Mouse (Mus musculus): ENCODE data around the gene Cpe.

Cpe gene

GRCm38 (mm10) chr8:64665563-64665962, 27.3 kb downstream of the Cpe start:
- H3K4me1 ChIP-seq (replicated peaks; ENCODE audit: low read depth, low read length) = peaks cover 16% of the 10 kb centered on the region
- no peaks in the 10 kb centered on the region for H3K9me3 ChIP-seq (ENCODE audit: low read length)
- peaks cover 3% of the 10 kb centered on the region; the same call in 1 of the 2 replicates for H3K27me3 ChIP-seq (ENCODE audit: insufficient read depth, low read length)
- H3K36me3 ChIP-seq (ENCODE audit: insufficient read depth, low read length) = no peaks in the 10 kb centered on the region
- no peak for TF ChIP-seq NANOG (IDR thresholded peaks at IDR 0.05; ENCODE audit: borderline replicate concordance, low read length)
- H3K4me3 ChIP-seq (replicated peaks; ENCODE audit: low read length) = no peak overlapping the region

GRCm38 (mm10) chr8:64664811-64665210, 28.0 kb downstream of the Cpe start:
- peaks cover 3% of the 10 kb centered on the region; the same call in 1 of the 2 replicates for H3K27me3 ChIP-seq (ENCODE audit: insufficient read depth, low read length)

GRCm38 (mm10) chr8:64664350-64664749, 28.5 kb downstream of the Cpe start:
- TF ChIP-seq POU5F1 (IDR thresholded peaks at IDR 0.05; ENCODE audit: borderline replicate concordance, low read length) = no peak
- no peak for TF ChIP-seq NANOG (IDR thresholded peaks at IDR 0.05; ENCODE audit: borderline replicate concordance, low read length)
- no peak for TF ChIP-seq CTCF (conservative IDR thresholded peaks at IDR 0.05; ENCODE audit: low read length)
- H3K4me3 ChIP-seq (replicated peaks; ENCODE audit: low read length) = no peak overlapping the region
- H3K9me3 ChIP-seq (ENCODE audit: low read length) = no peaks in the 10 kb centered on the region
- peaks cover 16% of the 10 kb centered on the region for H3K4me1 ChIP-seq (replicated peaks; ENCODE audit: low read depth, low read length)
- peaks cover 3% of the 10 kb centered on the region; the same call in 1 of the 2 replicates for H3K27me3 ChIP-seq (ENCODE audit: insufficient read depth, low read length)
- no peaks in the 10 kb centered on the region for H3K36me3 ChIP-seq (ENCODE audit: insufficient read depth, low read length)

More at GRCm38 (mm10) chr8:64664811-64665210, 28.0 kb downstream of the Cpe start:
- TF ChIP-seq CTCF (conservative IDR thresholded peaks at IDR 0.05; ENCODE audit: low read length) (no peak), NANOG (IDR thresholded peaks at IDR 0.05; ENCODE audit: borderline replicate concordance, low read length) (no peak), POU5F1 (IDR thresholded peaks at IDR 0.05; ENCODE audit: borderline replicate concordance, low read length) (no peak)
- Histone ChIP-seq H3K36me3 (ENCODE audit: insufficient read depth, low read length) (no peaks in the 10 kb centered on the region), H3K4me3 (replicated peaks; ENCODE audit: low read length) (no peak overlapping the region), H3K4me1 (replicated peaks; ENCODE audit: low read depth, low read length) (peaks cover 16% of the 10 kb centered on the region), H3K9me3 (ENCODE audit: low read length) (no peaks in the 10 kb centered on the region)

- no peak for TF ChIP-seq NANOG (IDR thresholded peaks at IDR 0.05; ENCODE audit: borderline replicate concordance, low read length)
- no peak for TF ChIP-seq CTCF (conservative IDR thresholded peaks at IDR 0.05; ENCODE audit: low read length)
- no peak for TF ChIP-seq POU5F1 (IDR thresholded peaks at IDR 0.05; ENCODE audit: borderline replicate concordance, low read length)
Measured at GRCm38 (mm10) chr8:64659097-64659496, 33.8 kb downstream of the Cpe start.

GRCm38 (mm10) chr8:64657980-64658401, 34.9 kb downstream of the Cpe start:
- no peak for TF ChIP-seq NANOG (IDR thresholded peaks at IDR 0.05; ENCODE audit: borderline replicate concordance, low read length)
- no peak for TF ChIP-seq CTCF (conservative IDR thresholded peaks at IDR 0.05; ENCODE audit: low read length)
- TF ChIP-seq POU5F1 (IDR thresholded peaks at IDR 0.05; ENCODE audit: borderline replicate concordance, low read length) = no peak
- H3K27me3 ChIP-seq (ENCODE audit: insufficient read depth, low read length) = peaks cover 7% of the 10 kb centered on the region; the same call in 1 of the 2 replicates
- no peaks in the 10 kb centered on the region for H3K9me3 ChIP-seq (ENCODE audit: low read length)
- peaks cover 11% of the 10 kb centered on the region for H3K4me1 ChIP-seq (replicated peaks; ENCODE audit: low read depth, low read length)
- H3K36me3 ChIP-seq (ENCODE audit: insufficient read depth, low read length) = no peaks in the 10 kb centered on the region
- no peak overlapping the region for H3K4me3 ChIP-seq (replicated peaks; ENCODE audit: low read length)

More at GRCm38 (mm10) chr8:64659097-64659496, 33.8 kb downstream of the Cpe start:
- Histone ChIP-seq H3K9me3 (ENCODE audit: low read length) (no peaks in the 10 kb centered on the region), H3K36me3 (ENCODE audit: insufficient read depth, low read length) (no peaks in the 10 kb centered on the region), H3K4me3 (replicated peaks; ENCODE audit: low read length) (no peak overlapping the region), H3K4me1 (replicated peaks; ENCODE audit: low read depth, low read length) (peaks cover 12% of the 10 kb centered on the region), H3K27me3 (ENCODE audit: insufficient read depth, low read length) (peaks cover 7% of the 10 kb centered on the region; the same call in 1 of the 2 replicates)

- H3K4me3 ChIP-seq (replicated peaks; ENCODE audit: low read length) = no peak overlapping the region
- no peaks in the 10 kb centered on the region for H3K9me3 ChIP-seq (ENCODE audit: low read length)
- H3K27me3 ChIP-seq (ENCODE audit: insufficient read depth, low read length) = peaks cover 4% of the 10 kb centered on the region; the same call in 1 of the 2 replicates
- TF ChIP-seq CTCF (conservative IDR thresholded peaks at IDR 0.05; ENCODE audit: low read length) = no peak
- TF ChIP-seq NANOG (IDR thresholded peaks at IDR 0.05; ENCODE audit: borderline replicate concordance, low read length) = peak; percentile 68; the same call in 1 of the 2 replicates
- H3K4me1 ChIP-seq (replicated peaks; ENCODE audit: low read depth, low read length) = peaks cover 13% of the 10 kb centered on the region
- H3K36me3 ChIP-seq (ENCODE audit: insufficient read depth, low read length) = no peaks in the 10 kb centered on the region
Measured at GRCm38 (mm10) chr8:64657517-64657916, 35.3 kb downstream of the Cpe start.

- Histone ChIP-seq H3K27me3 (ENCODE audit: insufficient read depth, low read length) (peaks cover 4% of the 10 kb centered on the region; the same call in 1 of the 2 replicates), H3K4me1 (replicated peaks; ENCODE audit: low read depth, low read length) (peaks cover 17% of the 10 kb centered on the region), H3K36me3 (ENCODE audit: insufficient read depth, low read length) (no peaks in the 10 kb centered on the region), H3K9me3 (ENCODE audit: low read length) (no peaks in the 10 kb centered on the region), H3K4me3 (replicated peaks; ENCODE audit: low read length) (no peak overlapping the region)
- no peak for TF ChIP-seq POU5F1 (IDR thresholded peaks at IDR 0.05; ENCODE audit: borderline replicate concordance, low read length)
- TF ChIP-seq NANOG (IDR thresholded peaks at IDR 0.05; ENCODE audit: borderline replicate concordance, low read length) = no peak
- TF ChIP-seq CTCF (conservative IDR thresholded peaks at IDR 0.05; ENCODE audit: low read length) = no peak
Measured at GRCm38 (mm10) chr8:64655887-64656286, 37.0 kb downstream of the Cpe start.

- no peaks in the 10 kb centered on the region for H3K9me3 ChIP-seq (ENCODE audit: low read length)
- H3K4me3 ChIP-seq (replicated peaks; ENCODE audit: low read length) = no peak overlapping the region
- peaks cover 4% of the 10 kb centered on the region; the same call in 1 of the 2 replicates for H3K27me3 ChIP-seq (ENCODE audit: insufficient read depth, low read length)
- H3K4me1 ChIP-seq (replicated peaks; ENCODE audit: low read depth, low read length) = peaks cover 17% of the 10 kb centered on the region
- H3K36me3 ChIP-seq (ENCODE audit: insufficient read depth, low read length) = no peaks in the 10 kb centered on the region
- TF ChIP-seq POU5F1 (IDR thresholded peaks at IDR 0.05; ENCODE audit: borderline replicate concordance, low read length) = no peak
- no peak for TF ChIP-seq CTCF (conservative IDR thresholded peaks at IDR 0.05; ENCODE audit: low read length)
- no peak for TF ChIP-seq NANOG (IDR thresholded peaks at IDR 0.05; ENCODE audit: borderline replicate concordance, low read length)
Measured at GRCm38 (mm10) chr8:64655087-64655486, 37.8 kb downstream of the Cpe start.

GRCm38 (mm10) chr8:64652285-64652684, 40.6 kb downstream of the Cpe start:
- no peaks in the 10 kb centered on the region for H3K27me3 ChIP-seq (ENCODE audit: insufficient read depth, low read length)
- TF ChIP-seq CTCF (conservative IDR thresholded peaks at IDR 0.05; ENCODE audit: low read length) = no peak
- TF ChIP-seq POU5F1 (IDR thresholded peaks at IDR 0.05; ENCODE audit: borderline replicate concordance, low read length) = no peak
- TF ChIP-seq NANOG (IDR thresholded peaks at IDR 0.05; ENCODE audit: borderline replicate concordance, low read length) = no peak
- no peak overlapping the region for H3K4me3 ChIP-seq (replicated peaks; ENCODE audit: low read length)
- H3K36me3 ChIP-seq (ENCODE audit: insufficient read depth, low read length) = no peaks in the 10 kb centered on the region
- no peaks in the 10 kb centered on the region for H3K9me3 ChIP-seq (ENCODE audit: low read length)
- peaks cover 7% of the 10 kb centered on the region for H3K4me1 ChIP-seq (replicated peaks; ENCODE audit: low read depth, low read length)
